Mouse (Mus musculus) cortical plate, adult 2 months (tissue): ENCODE results near the gene Serinc3.

Source experiments
- CTCF ChIP-seq: fragments of 200-500 bp; IDR thresholded peaks from 2 replicates; pipeline ENCODE4 v1.5.1; 2011; ENCODE audit warnings: mild to moderate bottlenecking, control low read depth, low read length; ENCODE audit not compliant: insufficient read depth; ENCODE audit errors: extremely low read depth
- POLR2A ChIP-seq: fragments of 200-500 bp; IDR thresholded peaks from 2 replicates; pipeline ENCODE4 v1.6.1; 2011; ENCODE audit warnings: mild to moderate bottlenecking, low read length, control low read depth; ENCODE audit not compliant: insufficient read depth; ENCODE audit errors: extremely low read depth

- TF ChIP-seq POLR2A (no peak), CTCF (no peak)
Observed at GRCm38 (mm10) chr2:163574321-163574720, 70.6 kb downstream of the Serinc3 start.
